Mouse (Mus musculus): ENCODE data around the gene Plin3.

- TF ChIP-seq POLR2A (IDR thresholded peaks at IDR 0.05; ENCODE audit: extremely low read depth, insufficient read depth, low read length) (no peak), CTCF (IDR thresholded peaks at IDR 0.05; ENCODE audit: extremely low read depth, insufficient read depth, low read length) (no peak)
Measured at GRCm38 (mm10) chr17:56261166-56261565, 31.5 kb downstream of the Plin3 start.
